Comparison of ENCODE assay signal across 22 mouse cellular contexts in the genomic region with DNA sequence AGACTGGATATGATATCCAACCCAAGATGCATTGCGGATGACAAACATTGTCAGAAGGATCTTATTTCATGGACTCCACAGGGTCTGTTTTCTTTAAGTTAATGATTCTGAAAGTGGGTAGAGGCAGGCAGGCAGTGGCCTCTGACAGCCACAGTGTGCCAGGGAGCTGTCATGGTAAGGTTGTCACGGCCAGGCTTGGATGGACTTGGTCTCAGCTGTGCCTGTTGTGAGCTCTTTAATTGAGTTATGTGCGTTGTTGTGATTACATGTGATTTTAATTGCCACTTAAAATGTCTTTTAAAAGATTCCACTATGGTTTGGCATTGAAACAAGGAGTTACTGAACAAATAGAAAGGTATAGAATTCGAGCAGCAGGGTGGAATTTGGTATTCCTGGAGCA.
DNase-seq lines count a peak whose midpoint lies in the region; ATAC-seq and TF ChIP-seq lines count a peak whose summit lies in the region.
"Had no signal": no experiment of that assay in that cellular context is flagged by ENCODE, and none has a peak within 500 bp of the region (broad histone marks: within the 10 kb centered on the region; RNA-seq: fewer than 3 reads in every experiment).

No protein-coding gene starts in this region.

- no peak overlapping the region for H3K4me2 ChIP-seq in forebrain, embryonic 14.5 days (ENCODE audit: low read length)
- no peak overlapping the region for H3K4me2 ChIP-seq in forebrain, embryonic 11.5 days (ENCODE audit: low read depth, low read length, severe bottlenecking)
- H3K4me2 ChIP-seq in kidney, embryonic 15.5 days, result no peak overlapping the region
- H3K4me2 ChIP-seq in midbrain, postnatal 0 days (ENCODE audit: low read depth, low read length, poor library complexity, severe bottlenecking), result no peak overlapping the region
- no peak overlapping the region for H3K4me2 ChIP-seq in midbrain, embryonic 11.5 days
- H3K4me2 ChIP-seq: embryonic facial prominence, embryonic 12.5 days; forebrain, embryonic 15.5 days; heart, embryonic 12.5 days; hindbrain, embryonic 15.5 days had no signal

- H3K9me3 ChIP-seq in forebrain, embryonic 14.5 days (replicated peaks; ENCODE audit: control insufficient read depth, low read length), result no peaks in the 10 kb centered on the region
- H3K9me3 ChIP-seq in forebrain, embryonic 11.5 days (ENCODE audit: control insufficient read depth, low read length), result no peaks in the 10 kb centered on the region
- no peaks in the 10 kb centered on the region for H3K9me3 ChIP-seq in kidney, embryonic 15.5 days (replicated peaks)
- no peaks in the 10 kb centered on the region for H3K9me3 ChIP-seq in midbrain, postnatal 0 days (ENCODE audit: low read length)
- no peaks in the 10 kb centered on the region for H3K9me3 ChIP-seq in midbrain, embryonic 11.5 days (ENCODE audit: control insufficient read depth, low read length)
- H3K9me3 ChIP-seq: embryonic facial prominence, embryonic 12.5 days; forebrain, embryonic 15.5 days; heart, embryonic 12.5 days; hindbrain, embryonic 10.5 days; hindbrain, embryonic 15.5 days had no signal

- H3K9ac ChIP-seq in forebrain, embryonic 14.5 days (ENCODE audit: low read length), result no peak overlapping the region
- H3K9ac ChIP-seq in forebrain, embryonic 11.5 days (ENCODE audit: low read length), result no peak overlapping the region
- H3K9ac ChIP-seq in kidney, embryonic 15.5 days, result no peak overlapping the region
- H3K9ac ChIP-seq in midbrain, postnatal 0 days (replicated peaks; ENCODE audit: low read length, poor library complexity, severe bottlenecking), result no peak overlapping the region
- no peak overlapping the region for H3K9ac ChIP-seq in midbrain, embryonic 11.5 days (ENCODE audit: low read length)
- H3K9ac ChIP-seq: embryonic facial prominence, embryonic 12.5 days; forebrain, embryonic 15.5 days; heart, embryonic 12.5 days; hindbrain, embryonic 15.5 days had no signal

- DNase-seq in forebrain, embryonic 14.5 days (ENCODE audit: low spot score), result peak; percentile 72
- no peak for DNase-seq in forebrain, embryonic 11.5 days (ENCODE audit: low spot score)
- DNase-seq in kidney, postnatal 10 days, result no peak
- peak; percentile 59 for DNase-seq in midbrain, postnatal 0 days (ENCODE audit: low spot score)
- no peak for DNase-seq in midbrain, embryonic 11.5 days (ENCODE audit: low spot score, missing footprints)
- no peak for DNase-seq in frontal cortex, postnatal 14 days (ENCODE audit: low spot score in 2 of 2)
- DNase-seq: adrenal gland, postnatal 14 days; cerebellum, adult 2 months; cerebellum, postnatal 14 days; embryo, embryonic 11 days; gastrocnemius, postnatal 10 days; heart, adult 2 months had no signal

- 45% methylated on average over 4 of the region's 4 CpGs for WGBS in forebrain, embryonic 14.5 days
- 69% methylated on average over 4 of the region's 4 CpGs for WGBS in forebrain, embryonic 11.5 days
- 41% methylated on average over 4 of the region's 4 CpGs for WGBS in kidney, embryonic 15.5 days
- 68% methylated on average over 4 of the region's 4 CpGs for WGBS in midbrain, postnatal 0 days
- WGBS in midbrain, embryonic 11.5 days, result 75% methylated on average over 4 of the region's 4 CpGs

- no peak for TF ChIP-seq CTCF in midbrain, postnatal 0 days (IDR thresholded peaks at IDR 0.05)

- no peaks in the 10 kb centered on the region for H3K27me3 ChIP-seq in forebrain, embryonic 14.5 days (replicated peaks; ENCODE audit: control insufficient read depth, insufficient read depth, low read length)
- no peaks in the 10 kb centered on the region for H3K27me3 ChIP-seq in forebrain, embryonic 11.5 days (ENCODE audit: control insufficient read depth, insufficient read depth, low read length)
- 0 out of 2 replicates have a peak, but pooled peaks cover 5% of the 10 kb centered on the region for H3K27me3 ChIP-seq in kidney, embryonic 15.5 days
- H3K27me3 ChIP-seq in midbrain, postnatal 0 days (ENCODE audit: insufficient read depth, low read length), result no peaks in the 10 kb centered on the region
- H3K27me3 ChIP-seq in midbrain, embryonic 11.5 days (ENCODE audit: control insufficient read depth, insufficient read depth, low read length), result no peaks in the 10 kb centered on the region
- H3K27me3 ChIP-seq: CH12.LX; forebrain, embryonic 15.5 days; hindbrain, embryonic 15.5 days had no signal

- H3K4me1 ChIP-seq in forebrain, embryonic 14.5 days (ENCODE audit: control insufficient read depth, insufficient read depth, low read length), result peaks cover 7% of the 10 kb centered on the region
- peaks cover 2% of the 10 kb centered on the region; the same call in 1 of the 2 replicates for H3K4me1 ChIP-seq in forebrain, embryonic 11.5 days (replicated peaks; ENCODE audit: control insufficient read depth, insufficient read depth, low read length)
- peaks cover 10% of the 10 kb centered on the region for H3K4me1 ChIP-seq in kidney, embryonic 15.5 days
- peaks cover 4% of the 10 kb centered on the region; the same call in 1 of the 2 replicates for H3K4me1 ChIP-seq in midbrain, postnatal 0 days (ENCODE audit: insufficient read depth, low read length)
- no peaks in the 10 kb centered on the region for H3K4me1 ChIP-seq in midbrain, embryonic 11.5 days (ENCODE audit: control insufficient read depth, insufficient read depth, low read length)
- H3K4me1 ChIP-seq: embryonic facial prominence, embryonic 12.5 days; heart, embryonic 12.5 days had no signal

- ATAC-seq in forebrain, embryonic 14.5 days, result no peak
- ATAC-seq in forebrain, embryonic 11.5 days (replicated peaks; ENCODE audit: low FRiP score), result no peak
- peak; percentile 82 for ATAC-seq in kidney, embryonic 15.5 days (replicated peaks; ENCODE audit: low FRiP score)
- ATAC-seq in midbrain, postnatal 0 days (ENCODE audit: low FRiP score), result no peak
- ATAC-seq in midbrain, embryonic 11.5 days (ENCODE audit: low FRiP score), result no peak
- ATAC-seq: activated CD4-positive, CD25-positive, alpha-beta regulatory T cell, adult 4 months; forebrain, embryonic 15.5 days; inflammation-experienced regulatory T-cells, adult 6 months; Patski had no signal

- H3K36me3 ChIP-seq in forebrain, embryonic 14.5 days (ENCODE audit: control insufficient read depth, insufficient read depth, low read length), result no peaks in the 10 kb centered on the region
- no peaks in the 10 kb centered on the region for H3K36me3 ChIP-seq in forebrain, embryonic 11.5 days (ENCODE audit: control insufficient read depth, insufficient read depth, low read length)
- no peaks in the 10 kb centered on the region for H3K36me3 ChIP-seq in kidney, embryonic 15.5 days
- no peaks in the 10 kb centered on the region for H3K36me3 ChIP-seq in midbrain, postnatal 0 days (ENCODE audit: insufficient read depth, low read length)
- no peaks in the 10 kb centered on the region for H3K36me3 ChIP-seq in midbrain, embryonic 11.5 days (ENCODE audit: control insufficient read depth, insufficient read depth, low read length)
- H3K36me3 ChIP-seq: embryonic facial prominence, embryonic 12.5 days; forebrain, embryonic 15.5 days; heart, embryonic 12.5 days; hindbrain, embryonic 10.5 days; hindbrain, embryonic 15.5 days had no signal

- no peak overlapping the region for H3K4me3 ChIP-seq in forebrain, embryonic 14.5 days (ENCODE audit: low read depth, low read length)
- H3K4me3 ChIP-seq in forebrain, embryonic 11.5 days (ENCODE audit: low read depth, low read length), result no peak overlapping the region
- no peak overlapping the region for H3K4me3 ChIP-seq in kidney, embryonic 15.5 days (replicated peaks)
- H3K4me3 ChIP-seq in midbrain, postnatal 0 days (ENCODE audit: low read depth, low read length), result no peak overlapping the region
- no peak overlapping the region for H3K4me3 ChIP-seq in midbrain, embryonic 11.5 days (ENCODE audit: low read depth, low read length)
- H3K4me3 ChIP-seq: embryonic facial prominence, embryonic 12.5 days; forebrain, embryonic 15.5 days; heart, adult 2 months; heart, embryonic 12.5 days; hindbrain, embryonic 10.5 days; hindbrain, embryonic 15.5 days had no signal

- no peak overlapping the region for H3K27ac ChIP-seq in forebrain, embryonic 14.5 days (ENCODE audit: low read depth, low read length)
- H3K27ac ChIP-seq in forebrain, embryonic 11.5 days (ENCODE audit: low read depth, low read length), result no peak overlapping the region
- H3K27ac ChIP-seq in kidney, embryonic 15.5 days, result no peak overlapping the region
- no peak overlapping the region for H3K27ac ChIP-seq in midbrain, postnatal 0 days (ENCODE audit: low read depth, low read length)
- no peak overlapping the region for H3K27ac ChIP-seq in midbrain, embryonic 11.5 days (ENCODE audit: low read depth, low read length)
- H3K27ac ChIP-seq: embryonic facial prominence, embryonic 12.5 days; forebrain, embryonic 15.5 days; heart, adult 2 months; hindbrain, embryonic 10.5 days; hindbrain, embryonic 15.5 days had no signal

Comparison
In these comparisons a context has a peak if more than half of its experiments do, and no peak if none do; other contexts are left out.
1. DNase-seq: peak in forebrain, embryonic 14.5 days (single experiment) and midbrain, postnatal 0 days (single experiment); none in forebrain, embryonic 11.5 days (single experiment), kidney, postnatal 10 days (single experiment), midbrain, embryonic 11.5 days (single experiment) and frontal cortex, postnatal 14 days (0 of 2).